Mouse (Mus musculus) adrenal gland, postnatal 0 days (tissue): ENCODE data around the gene Ano8. TPM values are rescaled to one million over a fixed set of nuclear protein-coding genes. Genes with fewer than 3 reads are reported as not detected.

Source experiments
- polyA plus RNA-seq: library from polyadenylated mRNA; unstranded; fragments of >200 nt; fragmentation: Nextera tagmentation; extraction: Ambion mirVana; gene quantifications from 2 replicates; pipeline ENCODE4 v1.2.1, GENCODE M21; 2015

The Ano8 gene
- polyA plus RNA-seq, result 3.3 and 4.4 TPM in 2 replicates

DNA sequence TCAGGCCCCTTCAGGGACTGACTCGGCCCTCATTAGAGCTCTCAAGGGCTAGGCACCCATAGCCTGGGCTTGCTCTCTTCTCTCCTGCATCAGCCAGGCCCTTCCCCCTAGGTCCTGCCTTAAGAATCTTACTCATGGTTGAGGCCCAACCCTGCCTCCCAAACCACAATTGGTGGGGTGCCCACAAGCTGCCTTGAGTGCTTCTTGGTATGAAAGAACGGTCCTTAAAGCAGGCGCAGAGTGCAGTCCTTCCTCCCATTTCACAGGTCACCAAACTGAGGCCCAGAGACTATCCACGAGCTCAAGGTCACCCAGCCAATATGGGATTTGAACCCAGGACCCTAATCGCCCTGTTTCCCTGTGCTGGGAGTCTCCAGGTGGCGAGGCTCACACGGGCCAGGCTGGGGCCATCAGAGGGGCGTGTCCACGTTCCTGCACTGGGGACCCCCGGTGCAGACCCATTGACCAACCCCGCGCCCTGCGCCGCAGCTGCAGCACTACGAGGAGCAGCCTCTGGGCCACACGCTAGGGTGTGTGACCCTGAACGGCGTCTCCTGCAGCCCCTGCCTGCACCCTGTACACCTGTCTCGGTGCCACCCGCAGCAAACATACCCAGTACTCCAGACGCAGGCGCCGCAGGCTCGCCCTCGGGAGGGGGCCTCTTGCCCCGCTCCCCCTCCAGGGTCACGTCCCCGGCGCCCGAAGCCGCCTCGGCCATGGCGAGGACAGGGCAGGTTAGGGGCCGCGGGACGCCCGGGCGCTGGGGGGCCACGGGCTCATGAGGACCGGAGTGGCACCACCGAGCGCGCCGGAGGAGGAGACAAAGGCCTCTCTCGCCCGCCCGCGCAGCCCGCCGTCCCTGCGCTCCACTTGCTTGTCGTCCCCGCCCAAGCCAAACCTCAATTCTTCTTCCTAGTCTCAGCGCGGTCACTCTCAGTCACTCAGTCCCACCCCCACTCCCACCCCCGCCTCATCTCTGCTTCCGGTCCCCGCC, at the start of gene Ano8:
Gene Ano8 (minus strand): TSS at position 822 of the 994 bp plus-strand sequence.

DNA sequence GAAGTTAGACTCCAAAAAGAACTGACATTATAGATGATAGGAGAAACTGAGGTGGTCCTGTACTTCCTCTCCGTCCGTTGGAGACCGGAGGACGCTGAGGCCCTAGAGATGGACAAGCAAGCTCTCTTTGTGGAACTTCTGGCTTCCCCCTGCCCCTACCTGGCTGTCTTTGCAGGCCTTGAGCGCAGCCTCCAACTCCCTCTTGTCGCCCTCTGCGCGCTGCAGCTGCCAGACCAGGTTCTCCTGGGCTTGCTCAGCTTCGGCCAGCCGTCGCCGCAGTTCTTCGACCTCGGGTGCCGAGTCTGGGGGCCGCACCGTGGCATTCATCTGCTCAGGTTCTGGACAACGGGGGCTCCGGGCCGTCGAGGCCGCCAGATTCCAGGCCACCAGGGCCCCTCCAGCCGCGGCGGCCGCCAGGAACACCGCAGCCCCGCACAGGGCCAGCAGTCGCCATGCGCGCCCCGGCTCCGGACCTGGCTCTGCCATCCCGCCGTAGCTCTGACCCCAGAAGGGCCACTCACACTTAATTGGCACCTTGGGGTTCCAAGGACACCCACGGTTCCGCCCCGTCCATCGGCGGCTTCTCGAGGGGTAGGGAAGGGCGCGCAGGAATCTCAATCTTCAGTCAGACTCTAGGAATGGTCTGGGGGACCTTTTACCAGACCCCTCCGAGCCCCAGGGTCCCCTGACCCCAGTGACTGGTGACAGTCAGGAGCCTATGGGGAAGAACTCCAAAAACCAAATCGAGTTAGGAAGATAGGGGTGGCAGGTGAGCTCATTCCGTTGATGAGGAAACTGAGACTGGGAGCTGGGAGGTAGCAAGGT, 39.7 kb upstream of the Ano8 start, which contains the start of gene Ccdc194:
Gene Ccdc194 (minus strand): TSS at position 486 of the 825 bp plus-strand sequence.

DNA sequence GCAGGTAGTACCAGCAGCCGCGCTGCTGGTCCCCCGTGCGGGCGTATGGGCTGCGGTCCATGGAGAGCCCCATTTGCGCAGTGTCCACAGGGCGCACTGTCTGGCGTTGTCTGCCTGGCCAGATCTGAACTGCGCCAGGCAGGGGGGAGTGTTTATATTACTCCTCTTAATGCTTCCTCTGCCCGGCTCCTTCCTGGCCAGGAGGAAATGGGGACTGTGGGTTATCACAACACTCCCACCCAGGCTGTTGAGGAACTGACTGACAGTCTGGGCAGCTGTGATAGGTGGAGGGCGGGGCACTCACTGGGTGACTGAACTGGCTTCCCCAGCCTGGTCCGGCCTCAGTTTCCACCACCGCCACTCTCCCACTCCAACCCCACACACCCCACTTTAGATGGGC, 25.9 kb upstream of the Ano8 start, which contains the start of gene Plvap:
Gene Plvap (minus strand): TSS at position 109 of the 400 bp plus-strand sequence.

DNA sequence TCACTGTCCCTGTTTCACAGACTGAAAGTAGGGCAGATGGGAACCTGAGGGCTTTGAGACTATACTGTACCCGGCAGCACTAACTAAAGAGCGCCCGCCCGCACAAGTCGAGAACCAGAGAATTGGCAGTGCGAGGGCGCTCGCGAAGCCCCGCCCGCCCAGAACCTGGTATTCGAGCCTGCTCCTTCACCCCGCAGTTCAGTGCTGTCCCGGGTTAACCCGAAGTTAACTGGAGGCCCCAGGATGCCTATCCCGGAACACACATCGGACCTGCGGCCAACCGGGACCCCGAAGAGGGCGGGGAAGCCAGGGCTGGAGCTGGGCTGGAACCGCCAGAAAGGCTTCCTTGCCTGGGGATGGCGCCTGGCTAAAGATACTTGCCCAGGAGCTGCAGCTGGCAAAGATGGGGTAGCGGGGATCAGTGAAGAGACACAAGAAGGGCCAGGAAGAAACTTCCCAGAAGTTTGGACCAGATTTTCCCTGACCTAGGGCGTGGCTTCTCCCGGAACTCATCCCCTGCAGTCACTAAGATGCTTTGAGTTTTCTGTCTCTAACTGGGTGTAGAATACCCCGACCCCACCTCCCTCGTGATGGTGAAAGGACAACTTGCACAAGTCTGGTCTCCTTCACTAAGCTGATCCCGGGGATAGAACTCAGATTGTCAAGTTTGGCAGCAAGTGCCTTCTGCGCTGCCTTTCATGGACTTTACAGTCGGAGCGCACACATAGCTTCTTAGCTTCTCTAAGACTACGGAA, 2.1 kb upstream of the Ano8 start, which contains the start of gene Gtpbp3:
Gene Gtpbp3 (plus strand): TSS at position 413 of the 755 bp plus-strand sequence.

DNA sequence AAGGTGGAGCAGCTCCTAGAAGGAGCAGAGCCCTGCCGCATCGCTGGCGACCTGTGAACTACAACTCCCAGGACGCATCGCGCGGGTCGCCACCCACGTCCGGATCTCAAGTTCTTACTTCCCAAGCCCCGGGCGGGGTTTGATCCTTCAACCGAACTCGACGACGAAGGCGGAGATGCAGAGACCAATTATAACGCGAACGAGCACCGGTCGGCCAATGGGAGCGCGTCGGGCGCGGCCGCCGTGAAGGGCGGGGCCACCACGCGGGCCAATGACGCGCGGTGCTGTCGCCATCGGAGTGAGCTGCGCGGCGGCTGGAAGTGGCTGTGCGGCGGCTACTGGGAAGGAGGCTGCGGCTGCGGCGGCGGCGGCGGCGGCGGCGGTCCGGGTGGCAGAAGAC, 16.8 kb downstream of the Ano8 start, which contains the start of gene Dda1:
Gene Dda1 (plus strand): TSS at position 284 of the 400 bp plus-strand sequence.

DNA sequence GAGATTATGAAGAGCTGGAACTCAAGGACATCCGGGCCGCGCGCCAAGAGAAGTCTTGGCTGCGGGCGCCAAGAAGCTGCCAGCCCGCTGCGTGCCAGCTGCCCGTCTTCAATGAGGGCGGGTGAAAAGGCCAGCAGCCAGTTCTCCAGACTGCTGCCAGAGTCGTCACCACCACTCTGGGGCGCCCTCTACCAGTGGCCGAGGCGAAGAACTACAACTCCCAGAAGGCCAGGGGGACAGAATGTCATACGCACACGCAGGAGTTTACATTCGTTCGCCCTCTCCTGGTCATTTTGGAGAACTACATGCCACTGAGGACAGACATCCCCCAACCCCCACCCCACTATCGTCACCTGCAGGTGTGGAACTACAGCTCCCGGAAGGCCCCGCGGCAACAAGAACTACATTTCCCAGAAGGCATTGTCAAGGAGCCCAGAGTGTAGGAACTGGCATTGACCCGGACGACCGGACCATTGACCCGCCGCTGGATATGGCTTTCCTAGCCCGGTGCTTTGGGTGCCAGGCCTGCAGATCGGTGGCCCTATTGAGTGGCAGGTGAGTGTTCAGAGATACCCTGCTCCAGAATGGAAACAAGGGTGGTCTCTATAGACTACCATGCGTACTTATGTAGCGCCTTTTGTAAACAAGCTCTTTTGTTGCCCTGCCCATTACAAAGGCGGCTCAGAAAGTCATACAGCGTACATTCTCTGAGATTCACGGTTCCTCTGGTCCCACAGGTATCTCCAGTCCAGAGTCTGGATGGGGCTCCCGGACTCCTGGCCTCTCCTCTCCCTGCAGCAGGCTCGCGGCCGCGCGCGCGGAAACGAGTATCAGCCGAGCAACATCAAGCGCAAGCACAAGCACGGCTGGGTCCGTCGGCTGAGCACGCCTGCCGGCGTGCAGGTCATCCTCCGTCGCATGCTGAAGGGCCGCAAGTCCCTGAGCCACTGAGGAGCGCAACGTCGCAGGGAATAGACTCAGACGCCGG, 21.0 kb downstream of the Ano8 start, which contains the start of gene Mrpl34:
Gene Mrpl34 (plus strand): TSS at position 447 of the 988 bp plus-strand sequence.

DNA sequence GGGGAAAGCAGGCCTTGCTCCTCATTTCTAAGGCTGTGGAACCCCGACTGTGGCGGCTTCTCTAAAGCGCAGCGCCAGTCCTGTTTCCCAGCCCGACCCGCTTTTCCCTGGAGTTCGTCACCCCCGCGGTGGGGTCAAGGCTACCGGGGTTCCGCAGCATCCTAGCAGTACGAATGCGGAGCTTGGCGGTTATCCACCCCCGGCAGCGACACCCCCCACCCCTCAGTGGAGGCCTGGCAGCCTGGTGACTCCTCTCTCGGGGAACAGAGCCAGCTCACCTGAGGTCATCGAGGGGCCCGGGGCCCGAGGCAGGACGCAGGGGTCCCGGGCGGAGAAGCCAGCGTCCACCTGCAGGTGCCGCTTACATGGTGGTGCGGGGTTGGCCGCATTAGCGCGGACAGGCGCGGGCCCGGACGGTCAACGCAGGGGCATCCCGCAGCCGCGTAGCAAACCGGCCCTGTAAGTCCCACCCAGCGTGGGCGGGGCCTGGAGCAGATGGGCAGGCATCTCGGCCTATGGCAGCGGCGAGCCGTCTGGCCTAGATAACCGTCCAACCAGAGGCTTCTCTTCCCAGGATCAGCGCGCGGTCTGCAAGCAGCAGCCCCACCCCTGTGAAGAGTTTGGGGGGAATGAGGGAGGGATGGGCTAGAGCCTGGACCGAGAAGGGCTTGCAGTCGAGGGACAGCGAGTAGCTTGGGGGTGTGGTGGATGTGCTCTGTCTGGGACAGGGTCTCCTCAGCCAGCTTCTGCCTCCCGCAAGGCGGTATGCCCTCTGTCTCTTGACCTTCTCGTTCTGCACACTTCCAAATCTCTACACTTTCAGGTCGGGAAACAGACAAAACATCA, 22.4 kb downstream of the Ano8 start, which contains the start of gene Abhd8:
Gene Abhd8 (minus strand): TSS at position 468 of the 846 bp plus-strand sequence.

Other genes starting within 250 kb of the Ano8 start
- 6.9 and 8.4 TPM in 2 replicates for gene Myo9b, start 213.2 kb downstream of the Ano8 start, polyA plus RNA-seq
- 16.6 and 24.7 TPM in 2 replicates for gene Haus8, start 213.0 kb downstream of the Ano8 start, polyA plus RNA-seq
- 227 and 256 TPM in 2 replicates for gene Use1, start 119.1 kb downstream of the Ano8 start, polyA plus RNA-seq
- 6.7 and 12.3 TPM in 2 replicates for gene Ocel1, start 114.7 kb downstream of the Ano8 start, polyA plus RNA-seq
- 51.9 and 63.0 TPM in 2 replicates for gene Nr2f6, start 104.0 kb downstream of the Ano8 start, polyA plus RNA-seq
- 6.3 and 13.0 TPM in 2 replicates for gene Ushbp1, start 90.2 kb downstream of the Ano8 start, polyA plus RNA-seq
- gene Babam1, start 89.1 kb downstream of the Ano8 start, polyA plus RNA-seq, result 78.6 and 106 TPM in 2 replicates
- gene Ankle1, start 80.0 kb downstream of the Ano8 start, polyA plus RNA-seq, result 5.0 and 7.8 TPM in 2 replicates
- gene Abhd8, start 22.3 kb downstream of the Ano8 start, polyA plus RNA-seq, result 65.5 and 72.8 TPM in 2 replicates
- gene Mrpl34, start 21.0 kb downstream of the Ano8 start, polyA plus RNA-seq, result 169 and 185 TPM in 2 replicates
- 75.4 and 78.6 TPM in 2 replicates for gene Dda1, start 16.8 kb downstream of the Ano8 start, polyA plus RNA-seq
- 9.8 and 11.8 TPM in 2 replicates for gene Gtpbp3, start 2.1 kb upstream of the Ano8 start, polyA plus RNA-seq
- 65.2 and 131 TPM in 2 replicates for gene Plvap, start 25.8 kb upstream of the Ano8 start, polyA plus RNA-seq
- not detected in 2 replicates for gene Ccdc194, start 39.7 kb upstream of the Ano8 start, polyA plus RNA-seq
- 85.3 and 125 TPM in 2 replicates for gene Bst2, start 51.5 kb upstream of the Ano8 start, polyA plus RNA-seq
- 141 TPM in 2 replicates for gene Mvb12a, start 57.0 kb upstream of the Ano8 start, polyA plus RNA-seq
- 7.8 and 15.0 TPM in 2 replicates for gene Tmem221, start 72.9 kb upstream of the Ano8 start, polyA plus RNA-seq
- 0.24 and 0.70 TPM in 2 replicates for gene Nxnl1, start 80.6 kb upstream of the Ano8 start, polyA plus RNA-seq
- 38.9 and 85.2 TPM in 2 replicates for gene Slc27a1, start 82.9 kb upstream of the Ano8 start, polyA plus RNA-seq
- 274 and 329 TPM in 2 replicates for gene Pgls, start 106.2 kb upstream of the Ano8 start, polyA plus RNA-seq
- 0.90 and 1.8 TPM in 2 replicates for gene Fam129c, start 111.7 kb upstream of the Ano8 start, polyA plus RNA-seq
- 53.2 and 58.1 TPM in 2 replicates for gene Colgalt1, start 125.0 kb upstream of the Ano8 start, polyA plus RNA-seq
- gene Unc13a, start 185.8 kb upstream of the Ano8 start, polyA plus RNA-seq, result 2.3 and 2.9 TPM in 2 replicates
- gene Jak3, start 190.3 kb upstream of the Ano8 start, polyA plus RNA-seq, result 2.7 and 6.0 TPM in 2 replicates
- gene Insl3, start 203.3 kb upstream of the Ano8 start, polyA plus RNA-seq, result 0.65 and 2.0 TPM in 2 replicates
- 2.2 and 4.1 TPM in 2 replicates for gene B3gnt3, start 215.8 kb upstream of the Ano8 start, polyA plus RNA-seq
- 5.1 and 6.2 TPM in 2 replicates for gene Fcho1, start 239.8 kb upstream of the Ano8 start, polyA plus RNA-seq